Mouse (Mus musculus) forebrain, embryonic 14.5 days (tissue): ENCODE data around the gene Fbxo41. TPM values are rescaled to one million over a fixed set of nuclear protein-coding genes. Genes with fewer than 3 reads are reported as not detected.

Experiments
- ATAC-seq: fragments of 200-750 bp; cut with Nextera tagmentation; 2 replicates; pipeline ENCODE4 v1.8.0; 2017; ENCODE audit warnings: mild to moderate bottlenecking, moderate library complexity
- DNase-seq: peaks from one replicate; pipeline ENCODE4 v3.0.0-alpha.2; 2015; ENCODE audit warnings: low spot score
- H3K27ac ChIP-seq: fragments of 300-500 bp; sonication (generic); 2 replicates; pipeline ENCODE4 v1.5.1; 2014; ENCODE audit warnings: low read depth, mild to moderate bottlenecking, control low read depth, low read length, moderate library complexity
- H3K27me3 ChIP-seq: fragments of 300-500 bp; sonication (generic); replicated peaks from 2 replicates; pipeline ENCODE4 v1.6.1; 2014; ENCODE audit warnings: low read length, control low read depth, mixed read lengths; ENCODE audit not compliant: control insufficient read depth, insufficient read depth
- H3K36me3 ChIP-seq: fragments of 300-500 bp; sonication (generic); 2 replicates; pipeline ENCODE4 v1.6.1; 2014; ENCODE audit warnings: low read length, control low read depth; ENCODE audit not compliant: control insufficient read depth, insufficient read depth
- H3K4me1 ChIP-seq: fragments of 300-500 bp; sonication (generic); 2 replicates; pipeline ENCODE4 v1.6.1; 2014; ENCODE audit warnings: antibody characterized with exemption, low read length, control low read depth; ENCODE audit not compliant: control insufficient read depth, insufficient read depth
- H3K4me2 ChIP-seq: fragments of 300-500 bp; sonication (generic); 2 replicates; pipeline ENCODE4 v1.6.1; 2014; ENCODE audit warnings: mild to moderate bottlenecking, control low read depth, low read length
- H3K4me3 ChIP-seq: fragments of 300-500 bp; sonication (generic); 2 replicates; pipeline ENCODE4 v1.5.1; 2014; ENCODE audit warnings: low read depth, low read length, control low read depth
- H3K9ac ChIP-seq: fragments of 300-500 bp; sonication (generic); 2 replicates; pipeline ENCODE4 v1.6.1; 2014; ENCODE audit warnings: mild to moderate bottlenecking, low read length, control low read depth, moderate library complexity
- H3K9me3 ChIP-seq: fragments of 300-500 bp; sonication (generic); replicated peaks from 2 replicates; pipeline ENCODE4 v1.6.1; 2016; ENCODE audit warnings: low read length, control low read depth, mixed read lengths; ENCODE audit not compliant: control insufficient read depth
- WGBS: fragments of 180-500 bp; shearing (Covaris S2); extraction: QIAGEN DNeasy Blood & Tissue Kit; methylation state at CpG from one replicate; pipeline ENCODE4 v1.1.7; 2014; 5-methylcytosine and 5-hydroxymethylcytosine counted together
- polyA plus RNA-seq: library from polyadenylated mRNA; unstranded; fragments of >200 nt; fragmentation: Nextera tagmentation; extraction: Ambion mirVana; gene quantifications from 2 replicates; pipeline ENCODE4 v1.2.1, GENCODE M21; 2014

Fbxo41 gene
- polyA plus RNA-seq, 1 experiment from 2014 or later: 4.7 TPM

DNA sequence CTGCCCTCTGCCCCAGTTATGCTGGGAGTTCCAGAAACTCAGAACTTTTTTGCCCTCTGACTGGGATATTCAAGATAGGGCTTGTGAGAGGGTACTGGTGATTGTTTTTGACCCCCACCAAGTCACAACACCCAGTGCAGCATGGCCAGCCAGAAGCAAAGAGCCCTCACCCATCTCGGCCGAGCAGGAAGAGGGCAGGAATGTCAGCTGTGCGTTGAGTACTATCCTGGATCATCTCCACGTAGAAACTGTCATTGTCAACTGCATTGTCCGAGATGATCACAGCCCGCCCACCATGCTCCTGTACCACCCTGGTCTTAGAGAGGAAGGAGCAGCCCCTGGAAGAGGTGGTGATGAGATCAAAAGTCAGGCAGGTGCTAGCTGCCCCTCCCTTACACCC lies 55.4 kb downstream of the Fbxo41 start:
- DNase-seq (no peak), ATAC-seq (no peak)
- Histone ChIP-seq H3K36me3 (peaks cover 37% of the 10 kb centered on the region), H3K27me3 (no peaks in the 10 kb centered on the region), H3K4me2 (no peak overlapping the region), H3K4me3 (no peak overlapping the region), H3K4me1 (0 out of 2 replicates have a peak, but pooled peaks cover 2% of the 10 kb centered on the region), H3K9ac (no peak overlapping the region), H3K9me3 (no peaks in the 10 kb centered on the region), H3K27ac (no peak overlapping the region)
- WGBS: 92% methylated on average over 6 of the region's 6 CpGs

DNA sequence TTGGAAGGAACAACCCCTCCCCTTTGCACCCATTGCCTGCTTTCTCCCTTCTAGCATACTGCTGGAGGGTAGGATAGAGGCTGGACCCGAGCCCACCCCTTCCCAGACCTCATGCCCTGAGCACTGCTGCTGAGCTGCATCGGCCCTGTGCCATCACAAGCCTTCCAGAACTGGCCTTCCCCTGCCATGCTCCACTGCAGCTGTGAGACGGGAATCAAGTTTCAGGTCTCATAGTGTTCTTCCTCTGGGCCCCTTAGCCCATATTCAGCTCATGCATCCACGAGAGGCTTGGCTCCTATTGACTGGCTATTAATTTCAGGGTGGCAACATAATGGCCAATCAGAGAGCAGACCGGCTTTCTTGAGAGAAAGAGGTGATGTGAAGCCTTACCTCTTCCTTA lies 57.5 kb downstream of the Fbxo41 start:
- H3K4me2 ChIP-seq: no peak overlapping the region
- no peaks in the 10 kb centered on the region for H3K9me3 ChIP-seq
- peaks cover 53% of the 10 kb centered on the region for H3K36me3 ChIP-seq
- H3K4me1 ChIP-seq: no peaks in the 10 kb centered on the region
- ATAC-seq (no peak), DNase-seq (no peak)
- no peaks in the 10 kb centered on the region for H3K27me3 ChIP-seq
- no peak overlapping the region for H3K9ac ChIP-seq
- 85% methylated on average over 5 of the region's 5 CpGs for WGBS
- H3K27ac ChIP-seq: no peak overlapping the region
- H3K4me3 ChIP-seq: no peak overlapping the region

DNA sequence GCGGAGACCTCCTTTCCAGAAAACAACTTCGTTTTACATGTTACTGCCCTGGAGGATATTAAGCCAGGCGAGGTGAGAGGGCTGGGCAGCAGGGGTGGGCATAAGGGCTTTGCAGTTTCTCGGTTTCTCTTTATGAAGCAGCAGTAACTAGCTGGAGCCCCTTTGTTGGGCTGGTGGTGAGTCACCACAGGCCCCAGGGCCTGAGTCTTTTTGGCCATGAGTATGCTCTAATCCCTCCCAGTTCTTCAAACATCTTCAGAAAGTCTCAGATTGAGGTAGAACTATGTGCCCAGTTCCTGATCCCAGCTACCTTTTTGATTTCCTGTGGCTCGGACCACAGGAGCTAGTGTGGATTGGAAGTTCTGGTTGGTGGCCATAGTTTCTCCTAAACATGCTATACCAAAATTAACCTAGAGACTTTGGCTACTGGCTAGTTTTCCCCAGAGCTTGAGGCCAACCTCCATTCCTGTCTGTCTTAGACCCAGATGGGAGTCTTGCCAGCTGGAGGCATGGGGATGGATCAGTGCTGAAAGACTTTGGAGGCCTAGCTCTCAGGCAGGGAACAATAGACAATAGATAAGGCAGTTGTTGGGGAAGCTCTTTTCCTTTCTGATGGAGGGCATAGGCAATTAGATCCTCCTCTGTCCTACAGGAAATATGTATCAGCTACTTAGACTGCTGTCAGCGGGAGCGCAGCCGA lies 58.4 kb downstream of the Fbxo41 start:
- WGBS: 84% methylated on average over 8 of the region's 8 CpGs
- ATAC-seq: no peak
- Histone ChIP-seq H3K27ac (no peak overlapping the region), H3K36me3 (peaks cover 57% of the 10 kb centered on the region), H3K9me3 (no peaks in the 10 kb centered on the region), H3K9ac (no peak overlapping the region), H3K27me3 (no peaks in the 10 kb centered on the region), H3K4me1 (no peaks in the 10 kb centered on the region), H3K4me3 (no peak overlapping the region), H3K4me2 (no peak overlapping the region)
- DNase-seq: no peak

GRCm38 (mm10) chr6:85443488-85444233 lies 59.1 kb downstream of the Fbxo41 start:
- Histone ChIP-seq H3K36me3 (peaks cover 64% of the 10 kb centered on the region), H3K27ac (no peak overlapping the region), H3K27me3 (no peaks in the 10 kb centered on the region), H3K4me2 (no peak overlapping the region), H3K4me1 (no peaks in the 10 kb centered on the region), H3K9me3 (no peaks in the 10 kb centered on the region), H3K9ac (no peak overlapping the region), H3K4me3 (no peak overlapping the region)
- WGBS: 93% methylated on average over 3 of the region's 3 CpGs
- DNase-seq (no peak), ATAC-seq (no peak)

DNA sequence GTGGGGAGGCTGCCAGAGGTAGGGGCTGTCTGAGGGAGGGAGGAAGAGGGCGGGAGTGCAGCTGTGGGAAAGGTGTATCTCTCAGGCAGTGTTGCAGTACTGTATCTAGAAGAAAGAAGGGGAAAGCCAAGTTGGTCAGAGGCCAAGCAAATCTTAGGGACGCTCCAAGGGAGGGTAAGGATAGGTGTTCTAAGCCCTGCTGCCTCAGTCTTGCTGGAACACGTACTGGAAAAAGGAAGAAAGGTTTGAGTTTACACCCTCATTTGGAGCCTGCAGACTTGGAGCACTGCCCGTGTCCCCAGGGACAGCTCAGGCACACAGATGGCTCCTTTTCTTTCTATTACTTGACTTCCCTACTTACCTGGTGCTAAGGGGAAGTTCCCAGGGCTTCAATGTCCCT lies 61.7 kb downstream of the Fbxo41 start:
- H3K27me3 ChIP-seq: no peaks in the 10 kb centered on the region
- H3K4me1 ChIP-seq: no peaks in the 10 kb centered on the region
- H3K4me2 ChIP-seq: no peak overlapping the region
- 91% methylated on average over 4 of the region's 4 CpGs for WGBS
- H3K27ac ChIP-seq: no peak overlapping the region
- no peak overlapping the region for H3K9ac ChIP-seq
- DNase-seq: no peak
- H3K36me3 ChIP-seq: peaks cover 55% of the 10 kb centered on the region
- no peak for ATAC-seq
- H3K9me3 ChIP-seq: no peaks in the 10 kb centered on the region
- no peak overlapping the region for H3K4me3 ChIP-seq

DNA sequence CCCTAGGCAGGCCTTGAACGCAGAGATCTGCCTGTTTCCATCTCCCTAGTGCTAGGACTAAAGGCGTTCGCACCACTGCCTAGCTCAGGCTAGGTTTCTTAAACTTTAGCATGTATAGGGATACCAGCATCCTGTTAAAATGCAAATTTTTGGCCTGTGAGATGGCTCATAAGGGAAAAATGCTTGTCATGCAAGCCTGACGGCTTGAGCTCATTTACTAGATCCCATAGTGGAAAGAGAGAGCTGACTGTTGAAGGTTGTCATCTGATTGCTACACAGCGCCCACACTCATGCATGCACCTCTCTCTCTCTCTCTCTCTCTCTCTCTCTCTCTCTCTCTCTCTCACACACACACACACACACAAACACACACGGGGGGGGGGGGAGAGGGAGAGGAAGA lies 66.2 kb downstream of the Fbxo41 start:
- no peak overlapping the region for H3K27ac ChIP-seq
- ATAC-seq: no peak

DNA sequence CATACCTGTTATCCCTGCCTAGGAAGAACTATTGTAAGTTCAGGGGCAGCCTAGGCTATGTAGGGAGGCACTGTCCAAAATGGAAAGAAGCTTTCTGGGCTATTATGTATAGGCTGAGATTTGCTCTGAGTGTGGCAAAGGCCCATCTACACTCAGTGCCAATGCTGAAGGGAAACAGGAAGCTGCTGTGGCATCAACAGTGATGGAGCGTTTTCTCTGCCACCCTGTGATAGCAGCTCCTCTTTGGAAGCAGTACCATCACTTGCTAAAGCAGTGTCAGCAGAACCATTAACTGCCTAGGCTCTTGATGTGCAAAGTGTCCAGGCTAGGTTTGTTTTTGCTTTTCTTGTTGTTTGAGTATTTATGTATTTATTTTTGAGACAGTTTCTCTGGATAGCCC lies 66.6 kb downstream of the Fbxo41 start:
- ATAC-seq (no peak), DNase-seq (no peak)
- Histone ChIP-seq H3K4me2 (no peak overlapping the region), H3K4me3 (no peak overlapping the region), H3K27me3 (no peaks in the 10 kb centered on the region), H3K9me3 (no peaks in the 10 kb centered on the region), H3K4me1 (no peaks in the 10 kb centered on the region), H3K36me3 (peaks cover 19% of the 10 kb centered on the region; the same call in 1 of the 2 replicates), H3K27ac (no peak overlapping the region), H3K9ac (no peak overlapping the region)
- WGBS: 87% methylated on average over 1 of the region's 1 CpGs

More for the DNA sequence above, 66.2 kb downstream of the Fbxo41 start:
- Histone ChIP-seq H3K4me3 (no peak overlapping the region), H3K9me3 (no peaks in the 10 kb centered on the region), H3K4me1 (no peaks in the 10 kb centered on the region), H3K27me3 (no peaks in the 10 kb centered on the region), H3K9ac (no peak overlapping the region), H3K36me3 (peaks cover 23% of the 10 kb centered on the region; the same call in 1 of the 2 replicates), H3K4me2 (no peak overlapping the region)
- DNase-seq: no peak
- WGBS: 88% methylated on average over 5 of the region's 6 CpGs

GRCm38 (mm10) chr6:85433865-85434264 lies 68.9 kb downstream of the Fbxo41 start:
- no peak for ATAC-seq
- WGBS: 85% methylated on average over 5 of the region's 5 CpGs
- peaks cover 5% of the 10 kb centered on the region; the same call in 1 of the 2 replicates for H3K36me3 ChIP-seq
- H3K9ac ChIP-seq: no peak overlapping the region
- H3K27me3 ChIP-seq: no peaks in the 10 kb centered on the region
- H3K4me2 ChIP-seq: no peak overlapping the region
- H3K4me1 ChIP-seq: no peaks in the 10 kb centered on the region
- no peak overlapping the region for H3K27ac ChIP-seq
- no peak overlapping the region for H3K4me3 ChIP-seq
- no peaks in the 10 kb centered on the region for H3K9me3 ChIP-seq
- DNase-seq: no peak

DNA sequence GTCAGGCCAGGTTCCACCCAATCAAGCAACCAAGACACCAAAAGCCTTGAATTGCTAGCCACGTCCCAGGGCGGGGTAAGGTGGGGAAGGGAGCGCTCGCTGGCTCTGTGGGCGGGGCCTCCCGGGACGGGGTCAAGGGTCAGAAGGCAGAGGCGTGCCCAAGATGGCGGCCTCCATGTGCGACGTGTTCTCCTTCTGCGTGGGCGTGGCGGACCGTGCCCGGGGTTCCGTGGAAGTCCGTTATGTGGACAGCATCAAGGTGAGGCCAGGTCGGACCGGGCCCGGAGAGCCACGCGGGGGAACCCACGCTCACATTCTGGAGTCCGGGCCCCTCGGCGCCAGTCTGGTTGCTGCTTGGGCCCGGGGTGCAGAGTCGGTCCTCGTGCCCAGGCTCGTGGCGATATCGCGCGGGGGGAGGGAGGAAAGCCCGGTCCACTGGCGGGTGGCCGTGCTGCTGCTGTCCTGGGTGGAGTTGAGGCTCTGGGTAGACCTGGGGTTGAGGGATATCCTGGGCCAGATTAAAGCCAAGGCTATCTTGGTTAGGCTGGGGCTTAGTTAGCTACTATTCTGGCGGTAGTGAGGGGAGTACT lies 70.9 kb downstream of the Fbxo41 start, which contains the start of gene Smyd5:
Smyd5 (plus strand) TSS at position 148 of the 590 bp plus-strand sequence.
- peak within 1 kb of the TSS; percentile 72 for H3K9ac ChIP-seq
- 1% methylated on average over 36 of the region's 39 CpGs for WGBS
- peak within 1 kb of the TSS; percentile 85 for H3K4me2 ChIP-seq
- no peak within 1 kb of the TSS for H3K27ac ChIP-seq
- ATAC-seq (peak; percentile 89), DNase-seq (peak; percentile 70)
- peak within 1 kb of the TSS; percentile 74 for H3K4me3 ChIP-seq
- no peaks in the 10 kb centered on the region for H3K9me3 ChIP-seq
- no peaks in the 10 kb centered on the region for H3K4me1 ChIP-seq
- no peaks in the 10 kb centered on the region for H3K36me3 ChIP-seq
- no peaks in the 10 kb centered on the region for H3K27me3 ChIP-seq
